Mouse (Mus musculus) kidney, postnatal 14 days (tissue): Measurements from ENCODE around the gene Siah1b.

Experiments
- DNase-seq: peaks from one replicate; pipeline ENCODE4 v3.0.0; 2022; ENCODE audit warnings: mixed read lengths

The Siah1b gene

DNA sequence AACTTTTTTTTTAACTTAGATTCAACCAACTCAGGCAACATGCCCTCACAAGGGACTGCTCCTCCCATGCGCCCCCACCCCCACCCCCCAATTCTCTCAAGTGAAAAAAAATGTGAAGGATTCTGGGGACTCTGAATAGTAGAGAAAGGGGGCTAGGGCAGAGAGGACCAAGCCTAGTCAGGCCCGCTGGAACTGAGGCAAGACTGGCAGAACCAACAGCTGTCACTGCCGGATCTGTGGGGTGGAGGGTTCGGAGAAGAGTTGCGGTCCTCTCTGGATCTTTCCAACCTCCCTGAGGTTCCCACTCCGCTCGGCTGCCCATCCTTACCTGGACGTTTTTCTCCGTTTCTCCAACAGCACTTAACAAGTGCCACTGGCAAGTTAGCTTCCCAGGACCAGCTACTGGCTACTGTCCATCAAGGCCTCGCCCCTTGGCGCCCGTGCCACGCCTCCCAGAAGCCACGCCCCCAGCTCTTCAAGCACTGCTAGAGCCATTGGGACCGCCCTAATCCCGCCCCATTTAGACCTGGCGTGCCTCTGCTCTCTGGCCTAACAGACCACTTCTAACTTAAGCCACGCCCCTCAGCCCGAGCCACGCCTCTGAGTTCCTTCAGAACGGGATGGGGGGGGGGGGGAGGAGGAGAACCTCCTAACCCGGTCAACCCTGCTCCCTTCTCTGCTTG is 48.5 kb downstream of the Siah1b start, which contains the start of gene Car5b:
Car5b (minus strand) TSS at position 391 of the 683 bp plus-strand sequence.
- DNase-seq: peak; percentile 95
